Mouse (Mus musculus): ENCODE measurements around the gene Rbm19.

DNA sequence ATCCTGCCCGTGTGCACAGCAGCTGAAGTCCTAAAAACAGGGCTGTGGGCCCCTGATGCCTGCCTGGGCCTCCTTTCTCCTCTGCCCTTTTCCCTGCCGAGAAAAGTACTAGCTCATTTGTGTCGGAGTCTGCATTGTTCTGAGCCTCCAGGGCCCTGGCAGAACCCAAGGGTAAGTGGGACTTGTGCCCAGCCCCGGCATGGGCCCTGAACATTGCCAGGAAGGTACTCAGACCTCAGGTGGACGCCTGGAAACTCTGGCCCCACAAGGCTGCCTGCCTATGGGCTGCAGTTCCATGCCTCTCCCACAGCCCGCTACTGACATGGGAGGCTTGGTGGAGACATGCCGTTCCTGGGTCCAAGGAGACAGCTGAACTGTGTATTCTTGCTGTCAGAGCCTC is 72.3 kb downstream of the Rbm19 start:
- no peak for TF ChIP-seq CTCF (IDR thresholded peaks at IDR 0.05; ENCODE audit: extremely low read depth, insufficient read depth, low read length)
- no peak for TF ChIP-seq POLR2A (IDR thresholded peaks at IDR 0.05; ENCODE audit: extremely low read depth, insufficient read depth, low read length)
